Mouse (Mus musculus) hindbrain, embryonic 12.5 days (tissue): Measurements from ENCODE around the gene Rps6kl1. TPM values are rescaled to one million over a fixed set of nuclear protein-coding genes. Genes with fewer than 3 reads are reported as not detected.

Experiments used
- ATAC-seq: fragments of 200-750 bp; cut with Nextera tagmentation; 2 replicates; pipeline ENCODE4 v1.8.0; 2017; ENCODE audit warnings: moderate TSS enrichment; ENCODE audit not compliant: low FRiP score
- H3K27ac ChIP-seq: fragments of 300-500 bp; sonication (generic); 2 replicates; pipeline ENCODE4 v1.5.1; 2016; ENCODE audit warnings: mild to moderate bottlenecking
- H3K27me3 ChIP-seq: fragments of 300-500 bp; sonication (generic); 2 replicates; pipeline ENCODE4 v1.6.1; 2016; ENCODE audit warnings: mild to moderate bottlenecking
- H3K36me3 ChIP-seq: fragments of 300-500 bp; sonication (generic); 2 replicates; pipeline ENCODE4 v1.6.1; 2016; ENCODE audit warnings: mild to moderate bottlenecking
- H3K4me1 ChIP-seq: fragments of 300-500 bp; sonication (generic); 2 replicates; pipeline ENCODE4 v1.6.1; 2016
- H3K4me2 ChIP-seq: fragments of 300-500 bp; sonication (generic); replicated peaks from 2 replicates; pipeline ENCODE4 v1.6.1; 2016; ENCODE audit warnings: mild to moderate bottlenecking
- H3K4me3 ChIP-seq: fragments of 300-500 bp; sonication (generic); 2 replicates; pipeline ENCODE4 v1.5.1; 2016; ENCODE audit warnings: mild to moderate bottlenecking
- H3K9ac ChIP-seq: fragments of 300-500 bp; sonication (generic); 2 replicates; pipeline ENCODE4 v1.6.1; 2016; ENCODE audit warnings: mild to moderate bottlenecking, moderate library complexity
- H3K9me3 ChIP-seq: fragments of 300-500 bp; sonication (generic); replicated peaks from 2 replicates; pipeline ENCODE4 v1.6.1; 2016; ENCODE audit warnings: mild to moderate bottlenecking
- WGBS: fragments of 180-500 bp; shearing (Covaris S2); methylation state at CpG from one replicate; pipeline ENCODE4 v1.1.7; 2016; 5-methylcytosine and 5-hydroxymethylcytosine counted together
- polyA plus RNA-seq: library from polyadenylated mRNA; unstranded; fragments of >200 nt; fragmentation: Nextera tagmentation; extraction: Ambion mirVana; gene quantifications from 2 replicates; pipeline ENCODE4 v1.2.1, GENCODE M21; 2016

The Rps6kl1 gene
- polyA plus RNA-seq, 1 experiment from 2014 or later, result 7.6 TPM

DNA sequence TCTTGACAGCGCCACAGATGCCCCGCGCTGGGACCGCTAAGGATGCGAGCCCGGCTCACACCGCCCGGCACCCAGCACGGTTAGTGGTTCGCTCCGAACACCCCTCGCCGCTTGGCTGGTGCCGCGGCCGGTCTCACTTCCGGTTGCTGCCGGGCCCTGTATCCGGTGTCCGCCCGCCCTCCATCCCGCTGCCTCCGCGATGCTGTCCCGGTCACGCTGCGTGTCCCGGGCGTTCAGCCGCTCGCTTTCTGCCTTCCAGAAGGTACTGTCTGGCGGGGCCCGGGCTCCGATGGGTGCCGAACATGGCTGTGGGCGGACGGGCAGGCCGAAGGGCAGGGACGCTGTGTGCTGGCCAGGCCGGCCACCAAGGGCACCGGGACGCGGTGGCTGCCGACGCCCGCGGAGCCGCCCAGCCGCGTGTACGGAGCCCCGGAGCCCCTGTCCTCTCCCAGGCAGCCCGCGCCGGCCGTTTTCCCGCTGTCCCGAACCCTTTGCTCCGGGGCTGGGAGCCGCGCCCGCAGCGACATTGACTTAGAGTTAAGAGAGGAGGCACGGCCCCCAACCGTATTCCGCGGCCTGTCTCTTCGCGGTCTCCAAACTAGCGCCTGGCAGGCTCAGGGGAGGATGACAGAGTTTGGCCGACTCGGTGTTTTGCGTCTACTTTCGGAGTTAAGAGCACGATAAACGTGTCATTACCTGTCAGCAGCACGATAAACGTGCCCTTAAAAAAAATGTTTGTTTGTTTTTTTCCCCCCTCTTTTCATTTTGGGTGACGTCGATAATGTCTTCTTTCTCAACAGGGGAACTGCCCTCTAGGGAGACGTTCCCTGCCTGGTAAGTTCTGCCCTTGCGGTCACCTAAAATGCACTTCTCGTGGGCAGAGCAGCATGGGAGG, 40.1 kb downstream of the Rps6kl1 start, which contains the start of the genes Prox2 and Dlst:
Gene Prox2, minus strand, starts transcription at position 62 of the 895 bp plus-strand sequence.
Gene Dlst, plus strand, starts transcription at position 136 of the 895 bp plus-strand sequence.
- WGBS, result under 1% methylated on average over 83 of the region's 83 CpGs
- Histone ChIP-seq H3K4me1 (peaks cover 33% of the 10 kb centered on the region), H3K4me3 (peak within 1 kb of the TSS; percentile 81), H3K36me3 (peaks cover 3% of the 10 kb centered on the region; the same call in 1 of the 2 replicates), H3K9me3 (no peaks in the 10 kb centered on the region), H3K27ac (peak within 1 kb of the TSS; percentile 78), H3K27me3 (no peaks in the 10 kb centered on the region), H3K4me2 (peak within 1 kb of the TSS; percentile 75), H3K9ac (peak within 1 kb of the TSS; percentile 92)
- peak; percentile 97 for ATAC-seq

DNA sequence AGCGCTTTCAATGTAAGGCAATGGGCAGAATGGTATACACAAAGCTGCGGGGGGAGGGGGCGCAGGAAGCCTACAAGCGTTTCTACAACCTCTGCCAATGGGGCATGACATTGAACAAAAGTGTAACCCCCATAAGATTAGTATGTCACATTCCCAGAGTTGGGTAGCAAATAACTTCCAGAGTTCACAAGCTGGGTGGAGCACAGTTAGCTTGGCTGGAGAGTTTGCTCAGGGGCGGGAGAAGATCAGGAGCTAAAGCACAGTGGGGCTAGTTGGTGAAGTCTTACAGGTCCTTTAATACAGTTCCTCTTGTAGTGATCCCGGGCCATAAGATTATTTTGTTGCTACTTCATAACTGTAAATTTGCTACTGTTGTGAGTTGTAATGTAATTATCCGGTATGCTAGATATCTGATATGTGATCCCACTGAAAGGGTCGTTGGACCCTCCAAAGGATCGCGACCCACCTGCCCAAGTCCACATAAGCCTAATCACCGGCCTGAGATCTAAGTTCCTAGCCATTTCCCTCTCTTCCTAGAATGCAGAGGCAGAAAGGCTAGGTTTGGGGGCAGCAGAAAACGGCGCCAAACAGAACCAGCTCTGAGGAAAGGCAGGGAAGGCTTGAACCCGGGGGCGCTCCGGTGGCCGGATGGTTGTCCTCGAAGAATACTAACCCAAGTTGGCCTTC, 40.9 kb downstream of the Rps6kl1 start:
- H3K4me3 ChIP-seq, result peak overlapping the region; percentile 81
- H3K4me2 ChIP-seq, result peak overlapping the region; percentile 75
- no peaks in the 10 kb centered on the region for H3K9me3 ChIP-seq
- peak; percentile 49 for ATAC-seq
- peak overlapping the region; percentile 78 for H3K27ac ChIP-seq
- WGBS, result 15% methylated on average over 18 of the region's 18 CpGs
- H3K9ac ChIP-seq, result peak overlapping the region; percentile 92
- no peaks in the 10 kb centered on the region for H3K27me3 ChIP-seq
- H3K36me3 ChIP-seq, result peaks cover 3% of the 10 kb centered on the region; the same call in 1 of the 2 replicates
- H3K4me1 ChIP-seq, result peaks cover 33% of the 10 kb centered on the region

DNA sequence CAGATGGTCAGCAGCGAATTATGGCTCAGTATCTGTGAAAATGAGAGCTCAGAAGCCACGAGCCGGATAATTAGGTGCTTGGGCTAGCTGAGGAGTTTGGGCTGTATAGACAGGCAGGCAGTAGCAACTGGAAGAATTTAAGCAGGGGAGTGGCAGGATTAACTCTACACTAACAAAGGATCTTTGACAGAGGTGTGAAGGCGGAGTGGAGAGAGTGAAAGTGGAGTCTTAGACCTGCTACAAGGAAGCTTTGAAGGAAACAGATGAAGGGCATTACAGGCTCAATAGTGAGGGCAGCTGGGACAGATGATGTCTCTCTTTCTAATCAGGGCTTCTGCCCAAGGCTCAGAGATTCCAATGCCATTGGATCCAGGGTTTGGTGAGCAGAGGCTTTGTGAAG, 41.6 kb downstream of the Rps6kl1 start:
- no peak overlapping the region for H3K4me3 ChIP-seq
- H3K9me3 ChIP-seq, result no peaks in the 10 kb centered on the region
- peak overlapping the region; percentile 75; the same call in 1 of the 2 replicates for H3K4me2 ChIP-seq
- no peak for ATAC-seq
- H3K27me3 ChIP-seq, result no peaks in the 10 kb centered on the region
- peaks cover 3% of the 10 kb centered on the region; the same call in 1 of the 2 replicates for H3K36me3 ChIP-seq
- peak overlapping the region; percentile 92; the same call in 1 of the 2 replicates for H3K9ac ChIP-seq
- no peak overlapping the region for H3K27ac ChIP-seq
- peaks cover 33% of the 10 kb centered on the region for H3K4me1 ChIP-seq
- 69% methylated on average over 4 of the region's 4 CpGs for WGBS

DNA sequence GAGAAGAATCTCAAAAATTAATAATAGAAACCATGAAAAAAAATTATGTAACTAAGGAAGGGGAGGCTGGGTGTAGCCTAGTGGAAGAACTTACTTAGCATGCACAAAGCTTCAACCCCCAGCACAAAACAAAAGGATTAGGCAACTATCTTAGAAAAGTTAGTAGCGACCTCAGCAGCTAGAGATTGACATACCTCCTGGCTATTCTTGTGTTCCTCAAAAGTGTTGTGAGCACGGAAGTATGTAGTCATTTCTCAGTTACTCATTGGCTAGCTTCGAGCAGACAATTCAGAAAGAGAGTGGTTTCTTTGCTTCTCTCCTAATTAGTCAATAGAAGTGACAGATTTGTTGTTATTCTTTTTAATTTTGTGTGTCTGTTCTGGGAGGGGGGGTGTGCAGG, 42.4 kb downstream of the Rps6kl1 start:
- peaks cover 3% of the 10 kb centered on the region; the same call in 1 of the 2 replicates for H3K36me3 ChIP-seq
- no peak overlapping the region for H3K9ac ChIP-seq
- peaks cover 33% of the 10 kb centered on the region for H3K4me1 ChIP-seq
- H3K27me3 ChIP-seq, result no peaks in the 10 kb centered on the region
- H3K4me3 ChIP-seq, result no peak overlapping the region
- no peak overlapping the region for H3K27ac ChIP-seq
- no peak overlapping the region for H3K4me2 ChIP-seq
- no peaks in the 10 kb centered on the region for H3K9me3 ChIP-seq
- WGBS, result 71% methylated on average over 3 of the region's 3 CpGs
- ATAC-seq, result no peak

DNA sequence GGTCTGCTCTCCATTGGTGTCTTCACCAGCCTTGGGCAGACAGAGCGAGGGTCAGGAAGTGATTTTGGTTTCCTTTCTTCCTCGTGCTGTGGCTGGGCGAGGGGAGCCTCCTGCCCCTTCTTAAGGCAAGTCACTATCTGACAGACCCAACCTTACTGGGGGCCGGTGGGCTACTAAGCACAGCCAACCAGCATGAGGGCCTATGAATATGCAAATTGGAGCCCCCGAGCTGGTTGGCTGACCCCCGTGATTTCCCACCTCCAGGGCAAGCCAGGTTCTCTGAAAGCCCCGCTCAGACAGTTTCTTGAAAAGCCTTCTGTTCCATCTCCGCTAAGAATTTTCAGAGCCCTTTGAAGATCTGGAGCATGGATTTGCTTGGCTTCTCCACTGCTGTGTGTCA, 44.8 kb downstream of the Rps6kl1 start:
- WGBS, result 5% methylated on average over 8 of the region's 8 CpGs
- Histone ChIP-seq H3K9me3 (no peaks in the 10 kb centered on the region), H3K9ac (0 out of 2 replicates have a peak overlapping the region, but pooled peaks have one; percentile 5), H3K4me2 (peak overlapping the region; percentile 35), H3K36me3 (no peaks in the 10 kb centered on the region), H3K27me3 (no peaks in the 10 kb centered on the region), H3K4me1 (peaks cover 14% of the 10 kb centered on the region), H3K27ac (no peak overlapping the region), H3K4me3 (no peak overlapping the region)
- ATAC-seq, result no peak

DNA sequence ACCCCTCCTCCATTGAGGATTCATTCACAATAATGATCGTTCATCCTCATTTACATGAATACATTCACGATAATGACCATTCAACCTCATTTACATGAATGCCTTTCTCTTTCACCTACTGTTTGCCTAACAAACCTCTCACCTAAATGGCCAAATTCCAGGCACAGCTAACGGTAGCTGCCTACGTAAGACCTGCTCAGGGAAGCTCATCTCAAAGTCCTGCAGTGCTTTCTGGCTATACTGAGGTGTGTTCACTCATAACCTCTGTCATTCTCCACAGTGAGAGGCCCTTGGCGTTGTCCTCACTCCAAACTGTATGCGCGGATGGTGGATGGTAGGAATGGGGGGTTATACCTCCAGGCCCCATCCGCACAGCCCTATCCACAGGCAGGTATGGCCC, 46.3 kb downstream of the Rps6kl1 start:
- no peaks in the 10 kb centered on the region for H3K9me3 ChIP-seq
- no peak overlapping the region for H3K4me2 ChIP-seq
- 89% methylated on average over 8 of the region's 8 CpGs for WGBS

DNA sequence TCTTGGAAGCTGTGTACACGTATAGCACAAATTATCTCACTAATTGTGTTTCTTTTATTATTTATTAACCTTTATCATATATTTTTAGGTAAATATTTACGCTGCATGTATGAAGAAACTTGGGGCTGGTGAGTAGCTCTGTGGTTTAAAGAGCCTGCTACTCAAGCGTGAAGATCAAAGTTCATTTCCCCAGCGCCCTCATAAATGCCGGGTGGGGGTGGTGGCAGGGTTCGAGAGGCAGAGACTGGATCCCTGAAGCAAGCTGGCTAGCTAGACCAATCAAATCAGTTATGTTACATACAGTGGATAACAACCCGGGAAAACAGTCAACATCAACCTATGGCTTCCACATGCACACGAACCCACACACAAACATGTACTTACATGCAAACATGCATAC, 48.0 kb downstream of the Rps6kl1 start:
- no peak for ATAC-seq

More for the DNA sequence above, 46.3 kb downstream of the Rps6kl1 start:
- Histone ChIP-seq H3K4me1 (peaks cover 10% of the 10 kb centered on the region), H3K27ac (no peak overlapping the region), H3K27me3 (no peaks in the 10 kb centered on the region), H3K4me3 (no peak overlapping the region), H3K36me3 (no peaks in the 10 kb centered on the region), H3K9ac (no peak overlapping the region)
- ATAC-seq, result no peak

DNA sequence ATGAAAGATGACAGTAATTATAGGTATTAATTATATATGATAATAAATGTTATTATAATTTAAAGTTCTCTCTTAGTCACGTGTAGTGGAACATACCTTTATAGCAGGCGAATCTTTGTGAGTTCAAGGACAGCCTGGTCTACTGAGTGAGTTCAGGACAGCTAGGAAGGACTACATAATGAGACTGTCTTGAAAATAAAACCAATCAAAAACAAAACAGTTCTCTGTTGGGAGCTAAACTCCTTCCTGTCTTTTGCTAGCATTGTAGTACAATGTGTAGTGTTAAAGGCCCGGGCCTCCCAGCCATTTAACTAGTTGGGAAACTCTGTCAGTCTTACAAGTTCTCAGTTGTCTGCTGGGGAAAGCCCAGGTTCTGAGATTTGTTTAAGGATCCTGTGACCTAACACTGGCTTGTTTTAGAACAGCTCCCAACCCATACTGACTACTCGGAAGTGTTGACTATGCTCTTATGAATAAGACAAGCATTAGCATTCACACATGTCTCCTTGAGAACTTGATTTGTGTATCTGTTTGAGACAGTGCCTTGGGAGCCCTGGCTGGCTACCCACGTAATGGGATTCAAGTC, 49.5 kb downstream of the Rps6kl1 start:
- WGBS, result 86% methylated on average over 5 of the region's 5 CpGs
- H3K9me3 ChIP-seq, result no peaks in the 10 kb centered on the region
- peaks cover 8% of the 10 kb centered on the region for H3K4me1 ChIP-seq
- H3K27me3 ChIP-seq, result no peaks in the 10 kb centered on the region
- H3K27ac ChIP-seq, result no peak overlapping the region
- no peaks in the 10 kb centered on the region for H3K36me3 ChIP-seq
- no peak for ATAC-seq
- no peak overlapping the region for H3K9ac ChIP-seq
- H3K4me3 ChIP-seq, result no peak overlapping the region
- H3K4me2 ChIP-seq, result no peak overlapping the region

More for the DNA sequence above, 48.0 kb downstream of the Rps6kl1 start:
- 87% methylated on average over 8 of the region's 8 CpGs for WGBS
- Histone ChIP-seq H3K4me2 (no peak overlapping the region), H3K9me3 (no peaks in the 10 kb centered on the region), H3K36me3 (no peaks in the 10 kb centered on the region), H3K27me3 (no peaks in the 10 kb centered on the region), H3K4me3 (no peak overlapping the region), H3K27ac (no peak overlapping the region), H3K9ac (no peak overlapping the region), H3K4me1 (peaks cover 9% of the 10 kb centered on the region)

DNA sequence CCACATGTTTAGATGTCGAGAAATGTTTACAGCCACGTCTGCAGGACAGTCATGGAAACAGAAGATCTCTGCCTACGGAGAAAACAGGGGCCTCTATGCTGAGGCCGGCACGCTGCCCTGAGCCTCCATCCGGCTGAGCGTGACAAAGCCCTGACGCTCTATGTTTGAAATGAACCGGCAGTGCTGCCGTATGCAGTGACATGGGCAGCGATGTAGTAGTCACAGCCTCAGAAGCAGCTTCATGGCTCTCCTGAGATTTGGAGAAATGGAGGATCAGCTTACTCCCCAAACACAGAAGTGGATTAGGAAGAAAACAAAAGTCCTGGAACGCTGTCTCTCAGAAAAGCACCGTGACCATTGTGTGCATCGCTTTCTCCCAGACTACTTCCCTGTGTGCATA, 50.1 kb downstream of the Rps6kl1 start:
- Histone ChIP-seq H3K4me2 (no peak overlapping the region), H3K27ac (no peak overlapping the region), H3K9me3 (no peaks in the 10 kb centered on the region), H3K36me3 (no peaks in the 10 kb centered on the region), H3K4me1 (peaks cover 2% of the 10 kb centered on the region; the same call in 1 of the 2 replicates), H3K9ac (no peak overlapping the region), H3K27me3 (no peaks in the 10 kb centered on the region), H3K4me3 (no peak overlapping the region)
- WGBS, result 50% methylated on average over 14 of the region's 14 CpGs
- no peak for ATAC-seq

DNA sequence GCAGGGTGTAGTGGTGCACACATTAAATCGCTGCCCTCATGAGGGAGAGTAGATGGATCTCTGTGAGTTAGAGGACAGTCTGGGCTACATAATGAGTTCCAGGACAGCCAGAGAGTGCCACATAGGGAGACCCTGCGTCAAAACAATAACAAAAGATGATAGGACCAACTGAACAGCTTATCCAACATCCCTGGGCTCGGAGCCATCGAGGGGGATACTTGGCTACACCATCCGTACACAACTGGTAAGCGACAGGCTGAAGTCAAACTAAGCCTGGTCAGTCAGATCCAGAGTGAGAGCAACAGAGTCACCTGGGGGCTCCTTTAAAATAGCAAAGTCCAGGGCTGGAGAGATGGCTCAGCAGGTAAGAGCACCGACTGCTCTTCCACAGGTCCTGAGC, 55.2 kb downstream of the Rps6kl1 start:
- no peak overlapping the region for H3K27ac ChIP-seq
- no peaks in the 10 kb centered on the region for H3K9me3 ChIP-seq
- H3K4me2 ChIP-seq, result no peak overlapping the region
- H3K27me3 ChIP-seq, result no peaks in the 10 kb centered on the region
- 87% methylated on average over 7 of the region's 7 CpGs for WGBS
- ATAC-seq, result no peak
- H3K4me3 ChIP-seq, result no peak overlapping the region
- H3K36me3 ChIP-seq, result no peaks in the 10 kb centered on the region
- no peak overlapping the region for H3K9ac ChIP-seq
- H3K4me1 ChIP-seq, result peaks cover 17% of the 10 kb centered on the region

DNA sequence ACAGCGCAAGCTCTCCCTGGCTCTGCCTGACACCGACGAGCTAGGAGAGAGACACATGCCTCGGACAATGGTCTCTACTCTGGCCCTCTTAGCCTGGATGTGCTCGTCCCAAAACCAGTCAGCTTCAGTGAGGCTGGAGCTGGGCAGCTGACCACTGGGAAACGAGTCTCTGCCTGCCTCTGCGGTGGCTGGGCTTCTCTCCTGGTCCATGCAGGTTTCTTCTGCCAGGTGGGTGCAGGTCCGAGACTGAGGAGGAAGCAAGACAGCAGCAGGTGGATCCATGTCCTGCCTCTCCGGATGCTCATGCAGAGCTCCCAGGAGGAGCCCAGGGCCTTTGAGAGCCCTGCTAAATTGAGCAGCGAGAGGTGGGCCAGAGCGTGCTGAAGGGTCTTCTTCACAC, 55.9 kb downstream of the Rps6kl1 start:
- Histone ChIP-seq H3K9me3 (no peaks in the 10 kb centered on the region), H3K36me3 (no peaks in the 10 kb centered on the region), H3K27me3 (no peaks in the 10 kb centered on the region), H3K4me3 (no peak overlapping the region), H3K4me2 (no peak overlapping the region), H3K4me1 (peaks cover 17% of the 10 kb centered on the region), H3K27ac (no peak overlapping the region), H3K9ac (no peak overlapping the region)
- no peak for ATAC-seq
- WGBS, result 89% methylated on average over 11 of the region's 11 CpGs

DNA sequence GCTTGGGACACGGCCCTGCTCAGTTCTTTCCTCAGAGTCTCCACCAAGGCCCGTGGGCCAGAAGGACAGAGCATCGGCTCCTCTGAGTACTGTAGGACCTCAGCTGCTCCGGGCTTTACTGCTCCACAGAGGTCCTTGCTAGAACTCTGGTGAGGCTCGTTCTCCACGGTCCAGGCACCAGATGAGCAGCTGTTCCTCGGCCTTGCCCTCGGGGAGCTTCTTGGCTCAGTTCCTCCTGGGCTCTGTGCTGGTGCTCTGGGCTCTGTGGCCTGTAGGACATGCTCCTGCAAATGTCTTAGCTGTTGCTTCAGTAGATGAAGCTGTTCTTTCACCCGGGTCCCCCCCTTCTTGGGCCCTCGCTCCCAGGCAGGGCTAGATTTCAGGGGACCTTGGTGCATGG, 56.4 kb downstream of the Rps6kl1 start:
- H3K4me3 ChIP-seq, result no peak overlapping the region
- H3K9me3 ChIP-seq, result no peaks in the 10 kb centered on the region
- H3K4me1 ChIP-seq, result peaks cover 17% of the 10 kb centered on the region
- no peak overlapping the region for H3K4me2 ChIP-seq
- H3K27me3 ChIP-seq, result no peaks in the 10 kb centered on the region
- 77% methylated on average over 10 of the region's 10 CpGs for WGBS
- no peak overlapping the region for H3K27ac ChIP-seq
- H3K9ac ChIP-seq, result no peak overlapping the region
- peaks cover under 1% of the 10 kb centered on the region; the same call in 1 of the 2 replicates for H3K36me3 ChIP-seq
- ATAC-seq, result 0 out of 2 replicates have a peak, but pooled peaks have one; percentile 22
